Mouse (Mus musculus): Measurements from ENCODE around the gene Etfbkmt.
"Not testable (repeated sequence)": the region's sequence is repeated elsewhere in the genome, so short reads cannot be mapped to it uniquely, and the experiment has no call there.

The Etfbkmt gene

GRCm38 (mm10) chr6:149188041-149188924 lies 48.6 kb downstream of the Etfbkmt start, which contains the start of gene Amn1:
TSS of gene Amn1 (minus strand) at chr6:149188712.
- DNase-seq: peak; percentile 96

GRCm38 (mm10) chr6:149188925-149189257 lies 49.2 kb downstream of the Etfbkmt start:
- no peak for DNase-seq

- peak; percentile 10 for DNase-seq
Measured at GRCm38 (mm10) chr6:149189340-149189922, 49.8 kb downstream of the Etfbkmt start.

DNA sequence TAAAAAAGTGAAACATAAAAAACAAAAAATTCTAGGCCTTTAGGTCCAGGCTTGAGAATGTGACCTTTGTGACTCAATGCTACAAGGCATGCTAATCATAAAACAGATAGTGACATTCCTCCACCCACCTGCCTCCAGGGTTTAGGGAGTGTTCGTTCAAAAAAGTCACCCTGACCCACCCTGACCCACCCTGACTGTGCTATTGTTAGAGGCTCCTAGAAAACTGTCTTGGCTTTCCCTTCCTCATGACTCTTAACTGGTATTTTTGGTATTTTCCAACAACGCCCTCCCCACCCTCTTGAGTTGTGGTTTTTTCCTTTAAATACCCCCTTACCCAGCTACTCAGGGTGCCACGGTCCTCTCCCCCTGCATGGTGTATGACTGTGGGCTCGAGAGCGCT lies 52.3 kb downstream of the Etfbkmt start:
- DNase-seq: not testable (repeated sequence)

DNA sequence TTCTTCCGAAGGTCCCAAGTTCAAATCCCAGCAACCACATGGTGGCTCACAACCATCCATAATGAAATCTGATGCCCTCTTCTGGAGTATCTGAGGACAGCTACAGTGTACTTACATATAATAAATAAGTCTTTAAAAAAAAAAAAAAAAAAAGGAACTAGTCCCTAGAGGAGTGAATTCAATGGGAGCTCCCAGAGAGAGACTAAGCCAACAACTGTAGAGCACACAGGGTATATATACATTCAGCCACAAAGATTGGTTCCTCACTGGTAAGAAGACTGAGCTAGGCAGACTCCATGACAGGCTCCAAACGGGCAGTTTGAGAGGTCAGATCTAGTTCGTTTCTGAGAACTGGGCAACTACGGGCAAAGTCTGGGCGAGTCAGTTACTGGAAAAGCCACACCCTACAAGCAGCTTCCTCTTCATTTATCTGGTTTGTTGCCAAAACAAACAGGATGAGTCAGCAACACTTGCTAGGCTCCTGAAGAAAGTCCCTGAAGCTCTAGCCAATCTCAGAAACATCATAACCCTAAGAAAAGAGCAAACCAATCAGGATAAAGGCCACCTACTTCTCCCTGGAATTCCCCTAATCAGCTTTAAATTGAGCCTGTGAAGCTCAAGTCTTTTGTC lies 53.7 kb downstream of the Etfbkmt start:
- DNase-seq: no peak

- DNase-seq: no peak
Measured at GRCm38 (mm10) chr6:149197116-149197515, 57.5 kb downstream of the Etfbkmt start.

DNA sequence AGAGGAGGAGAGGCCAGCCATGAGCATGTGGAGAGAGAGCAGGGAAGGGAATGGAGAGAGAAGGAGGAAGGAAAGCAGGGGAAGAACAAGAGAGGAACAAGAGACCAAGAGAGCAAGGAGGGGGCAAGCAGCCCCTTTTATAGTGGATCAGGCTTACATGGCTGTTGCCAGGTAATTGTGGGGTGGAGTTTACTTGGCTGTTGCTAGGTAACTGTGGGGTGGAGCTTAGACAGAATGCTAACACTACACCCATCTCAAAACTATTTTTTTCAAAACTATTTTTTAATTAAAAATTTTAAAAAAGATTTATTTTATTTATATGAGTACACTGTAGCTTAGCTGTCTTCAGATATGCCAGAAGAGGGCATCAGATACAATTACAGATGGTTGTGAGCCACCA lies 58.9 kb downstream of the Etfbkmt start:
- no peak for DNase-seq
